Mouse (Mus musculus) brain, embryonic 18.5 days (tissue): Measurements from ENCODE around the gene Pax9.

Experiments
- DNase-seq: peaks from one replicate; pipeline ENCODE4 v3.0.0-alpha.2; 2012; ENCODE audit warnings: low read depth, low spot score

Gene Pax9

DNA sequence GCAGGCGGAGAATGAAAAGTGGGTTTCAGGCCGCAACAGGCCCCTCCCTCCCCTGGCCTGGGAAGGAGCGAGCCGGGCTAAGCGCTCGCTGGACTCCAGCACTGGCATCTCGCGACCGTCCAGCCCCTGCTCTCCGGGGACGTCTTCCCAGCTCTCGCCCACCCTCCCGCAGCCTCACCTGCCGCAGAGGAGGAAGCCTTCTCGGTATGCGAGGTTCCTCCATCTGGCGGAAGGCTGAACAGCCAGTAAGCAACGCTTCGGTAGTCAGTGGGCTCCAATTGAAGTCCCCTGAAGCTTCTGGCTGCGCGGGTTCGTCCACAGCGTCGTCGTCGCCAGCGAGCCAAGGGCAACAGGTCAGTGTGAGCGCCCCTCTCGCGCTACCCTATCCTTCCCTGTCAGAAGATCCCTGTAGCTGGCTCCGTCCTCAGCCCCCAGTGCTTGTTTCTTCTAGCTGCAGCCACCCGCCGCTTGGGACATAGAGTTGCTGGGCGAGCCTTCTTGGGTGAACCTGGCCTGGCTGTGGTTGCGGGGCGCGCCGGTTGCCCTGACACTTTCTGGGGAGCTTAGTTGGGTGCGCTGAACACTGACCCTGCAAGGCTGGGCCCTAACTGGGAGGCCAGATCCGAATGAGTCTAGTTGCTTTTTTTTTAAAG lies at the start of gene Pax9:
Pax9 (plus strand) TSS at position 341 of the 653 bp plus-strand sequence.
- DNase-seq = no peak

DNA sequence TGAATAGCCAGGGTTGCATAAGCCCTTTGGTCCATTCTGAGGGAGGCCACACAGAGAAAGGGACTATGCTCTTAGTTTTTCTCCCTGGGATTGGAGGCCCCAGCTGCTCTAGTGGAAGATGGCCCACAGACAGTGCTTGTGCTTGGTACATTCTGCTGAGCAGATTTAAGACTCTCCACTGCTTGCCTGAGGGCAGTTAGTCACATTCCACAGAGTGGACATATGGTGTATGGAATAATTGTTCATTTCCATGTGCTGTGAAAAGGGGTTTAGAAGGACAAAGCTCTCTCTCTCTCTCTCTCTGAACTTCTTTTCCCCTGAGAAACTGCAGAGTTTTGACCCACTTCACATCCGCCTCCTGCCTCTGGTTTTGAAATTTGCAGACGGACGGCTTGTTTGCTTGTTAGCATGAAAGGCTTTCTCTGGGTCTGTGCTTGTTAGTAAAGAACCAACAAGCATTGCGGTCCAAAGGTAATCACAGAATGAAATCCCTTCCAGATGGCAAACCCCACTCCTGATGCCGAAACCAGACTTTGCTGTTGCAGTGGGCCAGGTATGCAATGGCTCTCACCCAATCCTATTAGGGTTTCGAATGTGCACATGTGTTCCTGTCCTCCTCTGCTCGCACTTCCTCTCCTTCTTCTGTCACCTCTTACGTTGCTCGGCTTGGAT lies 22.0 kb upstream of the Pax9 start:
- DNase-seq = no peak

- no peak for DNase-seq
Observed at GRCm38 (mm10) chr12:56670795-56671194, 20.8 kb upstream of the Pax9 start.

DNA sequence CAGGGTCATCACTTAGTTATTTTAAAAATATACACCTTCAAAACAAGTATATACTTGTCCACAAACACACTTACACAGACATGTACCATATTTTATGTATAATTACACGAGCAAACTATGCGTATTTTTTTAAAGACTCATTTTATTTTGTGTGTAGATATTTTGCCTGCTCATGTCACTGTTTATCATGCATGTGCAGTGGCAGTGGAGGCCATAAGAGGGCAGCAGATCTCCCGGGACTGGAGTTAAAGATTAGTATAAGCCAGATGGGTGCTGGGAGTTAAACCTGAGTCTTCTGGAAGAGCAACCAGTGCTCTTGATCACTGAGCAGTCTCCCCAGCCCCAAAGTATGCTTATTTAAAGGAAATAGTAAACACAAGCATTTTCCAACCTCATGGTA lies 16.8 kb upstream of the Pax9 start:
- no peak for DNase-seq

DNA sequence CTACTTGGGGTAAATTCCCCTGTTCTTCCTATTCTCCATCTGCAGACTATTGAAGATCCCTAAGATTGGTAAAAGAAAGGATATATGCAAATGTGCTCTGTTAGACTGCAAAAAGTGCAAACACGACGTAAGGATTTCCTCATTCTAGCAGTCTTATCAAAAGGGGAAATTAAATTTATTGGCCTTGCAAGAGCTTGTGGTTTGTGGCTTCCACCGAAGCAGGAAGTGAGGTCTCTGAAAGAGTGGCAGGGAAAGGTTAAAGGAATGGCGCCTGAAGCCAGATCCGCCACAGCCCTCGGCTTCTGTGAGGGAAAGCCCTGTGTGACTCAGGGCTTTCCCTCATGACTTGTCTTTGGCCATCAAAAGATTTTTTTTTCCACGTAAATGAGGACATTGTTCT lies 13.9 kb upstream of the Pax9 start:
- no peak for DNase-seq

DNA sequence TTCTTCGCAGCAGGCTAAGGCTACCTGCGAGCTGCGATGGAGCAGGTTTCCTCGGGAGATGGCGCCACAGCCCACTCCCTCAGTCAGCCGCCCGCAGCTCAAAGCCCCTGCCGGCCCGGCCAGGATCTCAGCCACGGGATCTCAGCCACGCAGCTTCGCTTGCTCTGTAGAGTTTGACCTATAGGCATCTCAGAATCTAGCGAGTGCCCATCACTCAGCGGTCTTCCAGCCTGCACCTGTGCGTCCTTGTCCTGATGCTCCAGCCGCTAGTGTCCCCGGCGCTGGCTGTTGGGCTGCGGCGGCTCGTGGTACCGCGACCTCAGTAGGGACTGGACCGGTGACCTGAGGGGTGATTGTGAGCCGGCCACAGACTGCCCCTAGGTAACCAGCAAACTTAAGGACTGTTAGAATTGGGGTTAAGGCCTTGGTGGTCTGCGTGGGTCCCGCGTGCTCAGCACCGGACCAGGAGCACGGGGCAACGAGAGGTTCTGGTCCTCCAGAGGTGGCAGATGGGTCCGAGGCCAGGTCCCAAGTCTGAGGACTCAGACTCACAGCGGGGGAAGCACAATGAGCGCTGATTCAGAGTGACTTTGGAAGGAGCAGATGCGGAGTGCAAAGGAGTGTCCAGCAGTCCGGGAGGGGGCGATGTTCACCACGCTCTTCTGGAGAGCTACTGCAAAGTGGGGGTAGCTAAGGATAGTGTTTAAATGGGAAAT lies 10.3 kb upstream of the Pax9 start:
- no peak for DNase-seq

DNA sequence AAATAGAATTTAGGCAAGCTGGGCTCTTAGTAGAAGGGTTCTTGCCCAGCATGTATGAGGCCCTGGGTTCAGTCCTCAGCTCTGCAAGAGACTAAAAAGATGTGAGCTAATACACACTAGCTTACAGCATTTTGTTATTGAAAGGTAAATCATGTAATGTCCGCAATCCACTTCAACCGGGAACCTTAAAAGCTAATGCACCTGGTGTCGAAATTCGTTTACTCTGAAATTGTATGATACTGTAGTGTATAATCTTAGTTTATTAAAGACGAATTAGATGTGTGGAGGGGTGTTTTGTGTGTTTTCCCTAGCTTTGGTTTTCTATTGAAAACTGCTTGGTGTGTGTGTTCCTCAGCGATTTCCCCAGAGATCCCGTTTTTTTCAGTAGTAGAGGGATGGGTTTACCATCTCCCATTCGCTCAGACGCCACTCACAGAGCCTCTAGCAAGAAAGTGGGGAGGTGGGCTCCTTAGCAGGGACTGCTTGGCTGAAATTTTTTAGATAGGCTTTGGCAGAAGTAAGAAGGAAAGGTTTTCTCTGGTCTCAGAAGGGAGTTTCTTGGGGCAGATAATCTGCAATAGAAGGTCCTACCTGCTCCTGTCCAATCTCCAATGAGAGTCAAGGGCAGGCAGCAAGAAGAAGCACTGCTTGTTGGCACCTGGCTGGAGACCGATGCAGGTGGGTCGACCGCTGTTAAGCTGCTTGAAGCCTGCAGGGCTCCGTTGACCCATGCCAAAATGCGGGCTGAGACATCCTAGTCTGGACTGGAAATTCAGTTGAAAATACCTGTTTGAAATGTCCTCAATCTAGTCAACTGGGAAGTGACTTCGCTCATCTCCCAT lies 3.7 kb upstream of the Pax9 start:
- no peak for DNase-seq

DNA sequence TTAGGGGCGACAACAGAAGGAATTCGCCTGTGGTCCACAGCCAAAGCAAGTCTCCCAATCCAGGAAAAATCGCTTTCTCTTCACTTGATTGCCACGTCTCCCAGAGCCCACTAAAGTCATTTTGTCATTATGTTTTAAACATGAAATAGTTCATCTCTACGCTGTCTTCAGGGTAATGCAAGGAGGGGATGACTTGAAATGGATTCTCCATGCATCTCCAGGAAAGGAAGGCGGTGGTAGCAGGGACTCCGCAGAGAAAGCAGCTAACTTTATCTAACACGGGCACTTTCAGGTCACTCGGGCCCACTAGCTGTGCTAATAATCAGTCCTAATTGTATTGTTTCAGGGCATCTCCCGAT lies 3.1 kb upstream of the Pax9 start:
- DNase-seq = no peak

GRCm38 (mm10) chr12:56688920-56689319 lies 2.6 kb upstream of the Pax9 start:
- no peak for DNase-seq

DNA sequence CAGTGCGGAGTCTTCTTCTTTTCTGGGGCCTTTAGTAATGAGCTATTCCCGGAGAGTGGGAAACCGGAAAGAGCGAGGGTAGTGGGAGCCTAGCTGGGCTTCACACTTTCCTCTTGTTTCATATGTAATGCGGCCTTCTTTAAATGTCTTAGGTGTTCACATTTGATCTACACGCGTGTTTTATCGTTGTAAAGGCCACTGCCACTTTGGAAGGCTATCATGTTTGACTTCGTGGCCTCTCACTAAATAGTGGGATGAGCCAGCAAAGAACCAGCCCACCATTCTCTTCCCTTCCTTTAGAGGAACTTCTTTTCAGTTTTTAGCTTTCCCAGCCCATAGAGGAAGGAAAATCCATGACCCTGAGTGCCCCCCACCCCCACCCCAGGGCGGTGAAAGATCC lies 2.2 kb upstream of the Pax9 start:
- DNase-seq = no peak

- no peak for DNase-seq
Observed at GRCm38 (mm10) chr12:56689736-56690135, 1.8 kb upstream of the Pax9 start.

DNA sequence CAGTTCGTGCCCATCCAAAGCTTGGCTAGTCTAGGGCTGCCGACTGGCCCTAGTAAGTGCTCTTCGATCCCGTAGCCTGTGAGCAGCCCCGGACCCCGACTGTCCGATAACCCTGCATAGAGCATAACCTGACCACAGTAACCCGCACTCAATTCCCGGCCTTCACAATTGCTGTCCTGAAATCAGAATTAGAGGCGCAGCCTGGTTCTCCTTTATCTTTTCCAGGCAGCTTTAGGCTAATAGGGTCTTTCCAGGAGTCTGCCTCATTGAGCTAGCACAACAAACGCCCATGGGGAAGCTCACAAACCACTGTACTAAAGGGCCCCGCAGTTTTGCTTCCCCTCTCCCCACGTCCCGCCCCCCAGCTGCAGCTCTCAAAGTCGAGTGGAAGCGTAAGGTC lies 1.2 kb upstream of the Pax9 start:
- no peak for DNase-seq

- DNase-seq = no peak
Observed at GRCm38 (mm10) chr12:56691001-56691400, 566 bp upstream of the Pax9 start.

DNA sequence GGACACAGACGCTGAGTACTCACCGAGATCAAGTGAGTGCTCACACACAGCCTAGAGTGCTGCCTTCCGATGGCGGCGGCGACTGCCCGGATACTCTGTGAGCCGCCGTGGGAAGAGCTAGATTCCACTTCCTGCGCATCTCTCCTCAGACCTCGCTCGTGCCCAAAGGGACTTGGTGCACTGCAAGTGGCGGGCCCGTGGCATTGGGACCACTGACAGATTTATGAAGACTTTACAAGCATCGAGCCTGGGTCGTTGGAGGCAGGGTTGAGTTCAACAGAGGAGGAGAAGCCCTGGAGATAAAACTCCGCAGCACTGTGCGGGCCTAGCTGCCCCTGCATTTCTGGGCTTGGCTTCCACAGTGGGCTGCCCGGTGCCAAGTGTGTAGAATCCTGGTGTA lies 969 bp downstream of the Pax9 start:
- no peak for DNase-seq

DNA sequence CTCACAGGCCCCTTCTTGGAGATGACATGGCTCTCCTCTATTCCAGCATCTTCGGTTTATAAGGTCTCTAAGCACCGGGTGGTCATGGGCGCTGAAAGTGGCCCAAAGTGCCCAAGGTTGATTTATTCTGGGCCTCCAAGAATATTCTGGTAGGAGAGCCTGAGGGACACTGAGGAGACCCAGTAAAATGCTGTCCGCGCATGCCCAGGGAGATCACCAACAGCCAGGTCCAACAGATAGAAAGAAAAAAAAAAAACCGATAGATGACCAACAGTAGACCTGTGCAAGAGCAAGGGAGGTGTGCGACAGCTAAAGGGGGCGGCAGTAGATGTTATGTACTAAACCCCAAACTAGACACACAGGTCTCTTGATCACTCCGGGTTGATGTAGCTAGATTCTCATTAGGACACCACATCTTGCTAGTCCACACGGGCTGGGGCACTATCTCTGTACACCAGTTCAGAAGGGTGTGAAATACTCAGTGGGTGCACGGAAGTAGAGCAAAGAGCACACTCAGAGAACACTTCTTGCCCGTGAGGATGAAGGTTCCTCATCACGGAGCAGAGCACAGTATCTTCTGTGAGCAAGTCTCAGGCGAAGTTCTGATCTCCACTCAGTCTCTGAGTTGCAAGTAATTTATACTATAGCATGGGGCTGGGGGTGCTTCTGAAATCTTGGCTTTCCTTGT lies 2.0 kb downstream of the Pax9 start:
- no peak for DNase-seq

GRCm38 (mm10) chr12:56694361-56694760 lies 2.8 kb downstream of the Pax9 start:
- DNase-seq = no peak

- no peak for DNase-seq
Observed at GRCm38 (mm10) chr12:56694936-56695335, 3.4 kb downstream of the Pax9 start.

DNA sequence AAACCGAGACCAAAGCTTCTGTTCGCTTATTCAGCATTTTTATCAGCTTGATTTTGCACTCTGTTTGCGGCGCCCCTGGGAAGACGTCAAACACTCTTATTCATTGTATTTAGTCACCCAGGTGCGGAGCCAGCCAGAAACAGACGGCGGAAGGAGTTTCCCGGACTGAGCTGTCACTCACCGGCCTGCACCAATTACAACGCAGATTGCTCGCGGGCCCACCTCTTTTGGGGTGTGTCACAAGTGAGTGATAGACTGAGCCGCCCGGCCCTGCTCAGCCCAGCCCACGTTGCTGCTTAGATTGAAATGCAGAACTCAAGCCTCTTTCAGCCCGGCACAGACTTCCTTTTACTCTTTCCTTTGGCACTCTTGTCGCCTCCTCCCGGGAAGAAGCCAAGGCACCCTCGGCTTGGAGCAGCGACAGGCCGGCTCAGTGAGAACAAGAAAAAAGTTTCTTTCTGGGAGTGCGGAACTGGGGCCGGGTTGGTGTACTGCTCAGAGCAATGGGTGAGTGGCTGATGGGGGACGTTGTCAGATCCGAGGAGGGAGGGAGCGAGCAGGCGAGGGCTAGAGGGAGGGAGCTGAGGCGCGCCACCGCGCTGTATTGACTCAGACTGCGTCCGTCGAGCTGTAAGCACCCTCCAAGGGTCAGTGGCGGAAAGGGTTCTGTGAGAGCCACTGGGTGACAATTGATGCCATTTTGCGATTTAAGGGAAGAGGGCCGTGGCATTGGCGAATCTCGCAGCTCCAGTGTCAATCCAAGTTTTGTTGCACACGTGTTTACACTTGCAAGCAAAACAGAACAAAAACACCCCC lies 4.0 kb downstream of the Pax9 start:
- no peak for DNase-seq

DNA sequence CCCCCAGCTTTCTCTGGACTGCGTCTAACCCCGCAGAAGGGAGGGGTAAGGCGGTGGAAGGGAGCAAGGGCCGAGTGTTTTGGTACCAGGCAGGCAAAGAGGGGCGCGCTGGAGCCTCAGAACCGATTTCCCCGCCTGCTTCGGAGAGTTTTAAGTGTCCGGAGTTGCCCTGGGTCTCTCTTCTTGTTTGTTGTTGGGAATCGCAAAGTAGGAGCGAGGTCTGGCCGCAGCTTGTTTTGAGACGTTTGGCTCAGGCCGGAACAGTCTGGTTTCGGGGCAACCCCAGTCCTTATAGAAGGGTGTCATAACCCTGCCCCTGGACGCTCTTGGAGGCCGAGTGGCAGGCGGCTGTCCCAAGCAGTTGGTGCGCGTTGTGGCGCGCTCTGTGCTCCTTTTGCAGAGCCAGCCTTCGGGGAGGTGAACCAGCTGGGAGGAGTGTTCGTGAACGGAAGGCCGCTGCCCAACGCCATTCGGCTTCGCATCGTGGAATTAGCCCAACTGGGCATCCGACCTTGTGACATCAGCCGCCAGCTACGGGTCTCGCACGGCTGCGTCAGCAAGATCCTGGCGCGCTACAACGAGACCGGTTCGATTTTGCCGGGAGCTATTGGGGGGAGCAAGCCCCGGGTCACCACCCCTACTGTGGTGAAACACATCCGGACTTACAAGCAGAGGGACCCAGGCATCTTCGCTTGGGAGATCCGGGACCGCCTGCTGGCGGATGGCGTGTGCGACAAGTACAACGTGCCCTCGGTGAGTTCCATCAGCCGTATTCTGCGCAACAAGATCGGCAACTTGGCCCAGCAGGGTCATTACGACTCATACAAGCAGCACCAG lies 4.8 kb downstream of the Pax9 start:
- DNase-seq = no peak
